Mouse (Mus musculus) neural tube, embryonic 13.5 days (tissue): ENCODE data around the gene Lamb2. TPM values are rescaled to one million over a fixed set of nuclear protein-coding genes. Genes with fewer than 3 reads are reported as not detected.

Experiments
- ATAC-seq: fragments of 200-750 bp; cut with Nextera tagmentation; 2 replicates; pipeline ENCODE4 v1.8.0; 2017; ENCODE audit warnings: low read depth, mild to moderate bottlenecking, moderate TSS enrichment, moderate library complexity
- H3K27ac ChIP-seq: fragments of 300-500 bp; sonication (generic); replicated peaks from 2 replicates; pipeline ENCODE4 v1.5.1; 2015; ENCODE audit warnings: moderate library complexity, mild to moderate bottlenecking, inconsistent platforms
- H3K27me3 ChIP-seq: fragments of 300-500 bp; sonication (generic); 2 replicates; pipeline ENCODE4 v1.6.1; 2015; ENCODE audit warnings: mild to moderate bottlenecking, inconsistent platforms
- H3K36me3 ChIP-seq: fragments of 300-500 bp; sonication (generic); 2 replicates; pipeline ENCODE4 v1.6.1; 2015; ENCODE audit warnings: mild to moderate bottlenecking, inconsistent platforms
- H3K4me1 ChIP-seq: fragments of 300-500 bp; sonication (generic); replicated peaks from 2 replicates; pipeline ENCODE4 v1.6.1; 2015; ENCODE audit warnings: inconsistent platforms
- H3K4me2 ChIP-seq: fragments of 300-500 bp; sonication (generic); 2 replicates; pipeline ENCODE4 v1.6.1; 2015; ENCODE audit warnings: inconsistent platforms, mild to moderate bottlenecking, moderate library complexity
- H3K4me3 ChIP-seq: fragments of 300-500 bp; sonication (generic); 2 replicates; pipeline ENCODE4 v1.5.1; 2015; ENCODE audit warnings: mild to moderate bottlenecking, inconsistent platforms
- H3K9ac ChIP-seq: fragments of 300-500 bp; sonication (generic); 2 replicates; pipeline ENCODE4 v1.6.1; 2015; ENCODE audit warnings: moderate library complexity, mild to moderate bottlenecking, inconsistent platforms
- H3K9me3 ChIP-seq: fragments of 300-500 bp; sonication (generic); 2 replicates; pipeline ENCODE4 v1.6.1; 2016; ENCODE audit warnings: inconsistent platforms
- WGBS: fragments of 180-500 bp; shearing (Covaris S2); methylation state at CpG from one replicate; pipeline ENCODE4 v1.1.7; 2015; 5-methylcytosine and 5-hydroxymethylcytosine counted together
- polyA plus RNA-seq: library from polyadenylated mRNA; unstranded; fragments of >200 nt; fragmentation: Nextera tagmentation; extraction: Ambion mirVana; gene quantifications from 2 replicates; pipeline ENCODE4 v1.2.1, GENCODE M21; 2015

Lamb2 gene
- polyA plus RNA-seq, 1 experiment from 2014 or later, result 21.6 TPM

GRCm38 (mm10) chr9:108485301-108485875 lies 5.9 kb downstream of the Lamb2 start:
- H3K4me1 ChIP-seq, result peaks cover 17% of the 10 kb centered on the region
- peaks cover 26% of the 10 kb centered on the region for H3K36me3 ChIP-seq
- no peak overlapping the region for H3K9ac ChIP-seq
- H3K4me3 ChIP-seq, result no peak overlapping the region
- H3K27ac ChIP-seq, result no peak overlapping the region
- H3K9me3 ChIP-seq, result no peaks in the 10 kb centered on the region
- WGBS, result 94% methylated on average over 19 of the region's 19 CpGs
- H3K27me3 ChIP-seq, result no peaks in the 10 kb centered on the region
- no peak for ATAC-seq
- H3K4me2 ChIP-seq, result no peak overlapping the region

- WGBS, result 89% methylated on average over 8 of the region's 8 CpGs
These were observed 7.5 kb downstream of the Lamb2 start for GRCm38 (mm10) chr9:108486973-108487530.

GRCm38 (mm10) chr9:108488403-108488802 lies 8.9 kb downstream of the Lamb2 start:
- peaks cover 38% of the 10 kb centered on the region for H3K36me3 ChIP-seq
- H3K27ac ChIP-seq, result no peak overlapping the region
- H3K9me3 ChIP-seq, result no peaks in the 10 kb centered on the region
- H3K4me1 ChIP-seq, result peaks cover 26% of the 10 kb centered on the region
- no peak overlapping the region for H3K4me2 ChIP-seq
- no peak for ATAC-seq
- no peaks in the 10 kb centered on the region for H3K27me3 ChIP-seq
- WGBS, result 92% methylated on average over 17 of the region's 17 CpGs
- H3K9ac ChIP-seq, result no peak overlapping the region
- H3K4me3 ChIP-seq, result no peak overlapping the region

More at GRCm38 (mm10) chr9:108486973-108487530, 7.5 kb downstream of the Lamb2 start:
- ATAC-seq, result no peak
- H3K9ac ChIP-seq, result no peak overlapping the region
- H3K9me3 ChIP-seq, result no peaks in the 10 kb centered on the region
- H3K4me3 ChIP-seq, result no peak overlapping the region
- H3K4me1 ChIP-seq, result peaks cover 18% of the 10 kb centered on the region
- no peak overlapping the region for H3K27ac ChIP-seq
- no peaks in the 10 kb centered on the region for H3K27me3 ChIP-seq
- H3K36me3 ChIP-seq, result peaks cover 29% of the 10 kb centered on the region
- no peak overlapping the region for H3K4me2 ChIP-seq

- 95% methylated on average over 20 of the region's 20 CpGs for WGBS
- Histone ChIP-seq H3K36me3 (peaks cover 44% of the 10 kb centered on the region), H3K4me3 (no peak overlapping the region), H3K27ac (peak overlapping the region; percentile 98), H3K27me3 (no peaks in the 10 kb centered on the region), H3K9me3 (no peaks in the 10 kb centered on the region), H3K4me2 (no peak overlapping the region), H3K9ac (no peak overlapping the region), H3K4me1 (peaks cover 26% of the 10 kb centered on the region)
- no peak for ATAC-seq
These were observed 9.7 kb downstream of the Lamb2 start for GRCm38 (mm10) chr9:108489215-108489614.

GRCm38 (mm10) chr9:108489702-108490558 lies 10.4 kb downstream of the Lamb2 start:
- WGBS, result 66% methylated on average over 26 of the region's 26 CpGs
- Histone ChIP-seq H3K27me3 (no peaks in the 10 kb centered on the region), H3K9me3 (no peaks in the 10 kb centered on the region), H3K4me1 (peaks cover 26% of the 10 kb centered on the region), H3K9ac (peak overlapping the region; percentile 95), H3K4me3 (peak overlapping the region; percentile 88), H3K27ac (peak overlapping the region; percentile 98), H3K4me2 (peak overlapping the region; percentile 98), H3K36me3 (peaks cover 50% of the 10 kb centered on the region)
- ATAC-seq, result peak; percentile 55

GRCm38 (mm10) chr9:108490559-108491285 lies 11.2 kb downstream of the Lamb2 start, which contains the start of gene Usp19:
Gene Usp19, plus strand, starts transcription at chr9:108490602.
- under 1% methylated on average over 69 of the region's 69 CpGs for WGBS
- Histone ChIP-seq H3K36me3 (peaks cover 56% of the 10 kb centered on the region), H3K4me2 (peak within 1 kb of the TSS; percentile 98), H3K4me1 (peaks cover 26% of the 10 kb centered on the region), H3K27me3 (no peaks in the 10 kb centered on the region), H3K9ac (peak within 1 kb of the TSS; percentile 95), H3K4me3 (peak within 1 kb of the TSS; percentile 88), H3K27ac (peak within 1 kb of the TSS; percentile 98), H3K9me3 (no peaks in the 10 kb centered on the region)
- ATAC-seq, result peak; percentile 95

GRCm38 (mm10) chr9:108491286-108491580 lies 11.7 kb downstream of the Lamb2 start:
- Histone ChIP-seq H3K9ac (peak overlapping the region; percentile 95), H3K36me3 (peaks cover 56% of the 10 kb centered on the region), H3K4me3 (peak overlapping the region; percentile 88), H3K27me3 (no peaks in the 10 kb centered on the region), H3K27ac (peak overlapping the region; percentile 98), H3K4me2 (peak overlapping the region; percentile 98), H3K9me3 (no peaks in the 10 kb centered on the region), H3K4me1 (peaks cover 26% of the 10 kb centered on the region)
- WGBS, result 11% methylated on average over 12 of the region's 12 CpGs
- ATAC-seq, result no peak

- Histone ChIP-seq H3K27me3 (no peaks in the 10 kb centered on the region), H3K9ac (peak overlapping the region; percentile 95), H3K27ac (no peak overlapping the region), H3K36me3 (peaks cover 61% of the 10 kb centered on the region), H3K9me3 (no peaks in the 10 kb centered on the region), H3K4me2 (peak overlapping the region; percentile 98), H3K4me1 (peaks cover 26% of the 10 kb centered on the region), H3K4me3 (peak overlapping the region; percentile 88)
- ATAC-seq, result no peak
- WGBS, result 84% methylated on average over 16 of the region's 16 CpGs
These were observed 12.7 kb downstream of the Lamb2 start for GRCm38 (mm10) chr9:108492043-108492750.

GRCm38 (mm10) chr9:108493246-108493645 lies 13.7 kb downstream of the Lamb2 start:
- Histone ChIP-seq H3K9ac (no peak overlapping the region), H3K4me2 (no peak overlapping the region), H3K4me1 (peaks cover 26% of the 10 kb centered on the region), H3K36me3 (peaks cover 69% of the 10 kb centered on the region), H3K4me3 (no peak overlapping the region), H3K27ac (no peak overlapping the region), H3K9me3 (no peaks in the 10 kb centered on the region), H3K27me3 (no peaks in the 10 kb centered on the region)
- no peak for ATAC-seq
- 96% methylated on average over 8 of the region's 8 CpGs for WGBS

- WGBS, result 95% methylated on average over 19 of the region's 19 CpGs
- Histone ChIP-seq H3K4me3 (no peak overlapping the region), H3K9me3 (no peaks in the 10 kb centered on the region), H3K4me1 (peaks cover 26% of the 10 kb centered on the region), H3K9ac (no peak overlapping the region), H3K27me3 (no peaks in the 10 kb centered on the region), H3K36me3 (peaks cover 75% of the 10 kb centered on the region), H3K4me2 (no peak overlapping the region), H3K27ac (no peak overlapping the region)
- ATAC-seq, result no peak
These were observed 14.8 kb downstream of the Lamb2 start for GRCm38 (mm10) chr9:108494146-108494825.

- peaks cover 21% of the 10 kb centered on the region for H3K4me1 ChIP-seq
- H3K9ac ChIP-seq, result no peak overlapping the region
- H3K36me3 ChIP-seq, result peaks cover 81% of the 10 kb centered on the region
- H3K27ac ChIP-seq, result no peak overlapping the region
- no peak for ATAC-seq
- no peaks in the 10 kb centered on the region for H3K9me3 ChIP-seq
- no peaks in the 10 kb centered on the region for H3K27me3 ChIP-seq
- no peak overlapping the region for H3K4me3 ChIP-seq
- no peak overlapping the region for H3K4me2 ChIP-seq
- 84% methylated on average over 10 of the region's 10 CpGs for WGBS
These were observed 15.4 kb downstream of the Lamb2 start for GRCm38 (mm10) chr9:108494905-108495304.
